Mouse (Mus musculus): ENCODE measurements at regions not wholly inside any gene's neighbourhood (a gene's known extent, or its start where the extent isn't known, plus 50 kb on each side); places are given as distances from the start of the nearest gene placed in this dataset.

GRCm38 (mm10) chr9:111817461-111817860 is 127.3 kb upstream of the Stac start:
- Histone ChIP-seq H3K27ac (ENCODE audit: insufficient read depth, low read depth) (no peak overlapping the region), H3K36me3 (replicated peaks in 1 of 2; ENCODE audit: control insufficient read depth in 1 of 2, insufficient read depth in 1 of 2, low read length in 1 of 2) (no peaks in the 10 kb centered on the region), H3K4me1 (ENCODE audit: control insufficient read depth in 1 of 2, insufficient read depth in 2 of 2) (no peaks in the 10 kb centered on the region), H3K9me3 (replicated peaks; ENCODE audit: low read length) (peaks cover 44% of the 10 kb centered on the region), H3K79me2 (replicated peaks; ENCODE audit: control insufficient read depth, extremely low read depth, insufficient read depth, poor library complexity, severe bottlenecking) (no peaks in the 10 kb centered on the region), H3K4me2 (ENCODE audit: insufficient read depth, low read depth, poor library complexity, severe bottlenecking) (no peak overlapping the region), H3K4me3 (replicated peaks in 1 of 3; ENCODE audit: low read depth in 2 of 3, low read length in 2 of 3, poor library complexity in 1 of 3) (no peak overlapping the region), H3K27me3 (replicated peaks) (no peaks in the 10 kb centered on the region), H3K9ac (ENCODE audit: insufficient read depth, low read depth) (no peak overlapping the region)
- in situ Hi-C loops (cut with MboI; ENCODE audit: low pct_ligation_motif_present, low pct_unique_long_range_greater_than_20kb, low sequenced_read_pairs) (no loop called here), dilution Hi-C loops (cut with MboI; ENCODE audit: extremely low pct_ligation_motif_present, extremely low pct_unique_long_range_greater_than_20kb, low sequenced_read_pairs) (no loop called here)
- no peak for TF ChIP-seq TBP (conservative IDR thresholded peaks at IDR 0.05; ENCODE audit: low read depth, low read length)
- TF ChIP-seq TCF12 (IDR thresholded peaks at IDR 0.05; ENCODE audit: low read depth, low read length), result no peak
- TF ChIP-seq NELFE (IDR thresholded peaks at IDR 0.05; ENCODE audit: low read depth, low read length), result no peak
- no peak for TF ChIP-seq POLR2AphosphoS2 (IDR thresholded peaks at IDR 0.05; ENCODE audit: low read depth, low read length)
- no peak for TF ChIP-seq MAZ (IDR thresholded peaks at IDR 0.05; ENCODE audit: low read depth, low read length)
- TF ChIP-seq GABPA (IDR thresholded peaks at IDR 0.05; ENCODE audit: insufficient replicate concordance, low read depth, low read length), result no peak
- TF ChIP-seq SMC3 (IDR thresholded peaks at IDR 0.05; ENCODE audit: low read depth, low read length), result no peak
- TF ChIP-seq ELF1 (IDR thresholded peaks at IDR 0.05; ENCODE audit: low read depth, low read length), result no peak
- no peak for TF ChIP-seq JUN (IDR thresholded peaks at IDR 0.05; ENCODE audit: insufficient read depth, low read depth, low read length)
- TF ChIP-seq CHD1 (IDR thresholded peaks at IDR 0.05; ENCODE audit: low read depth, low read length), result no peak
- TF ChIP-seq RAD21 (IDR thresholded peaks at IDR 0.05; ENCODE audit: low read depth, low read length), result no peak
- TF ChIP-seq ZMIZ1 (IDR thresholded peaks at IDR 0.05; ENCODE audit: low read depth, low read length), result no peak
- TF ChIP-seq USF1 (IDR thresholded peaks at IDR 0.05; ENCODE audit: low read depth, low read length), result no peak
- no peak for DNase-seq (ENCODE audit: extremely low read depth)

- Histone ChIP-seq H3K4me2 (ENCODE audit: insufficient read depth, low read depth, poor library complexity, severe bottlenecking) (no peak overlapping the region), H3K27ac (ENCODE audit: insufficient read depth, low read depth) (no peak overlapping the region), H3K79me2 (replicated peaks; ENCODE audit: control insufficient read depth, extremely low read depth, insufficient read depth, poor library complexity, severe bottlenecking) (no peaks in the 10 kb centered on the region), H3K9ac (ENCODE audit: insufficient read depth, low read depth) (no peak overlapping the region), H3K9me3 (replicated peaks; ENCODE audit: low read length) (peaks cover 43% of the 10 kb centered on the region), H3K27me3 (replicated peaks) (no peaks in the 10 kb centered on the region), H3K4me1 (ENCODE audit: control insufficient read depth in 1 of 2, insufficient read depth in 2 of 2) (no peaks in the 10 kb centered on the region), H3K4me3 (replicated peaks in 1 of 3; ENCODE audit: low read depth in 2 of 3, low read length in 2 of 3, poor library complexity in 1 of 3) (no peak overlapping the region), H3K36me3 (replicated peaks in 1 of 2; ENCODE audit: control insufficient read depth in 1 of 2, insufficient read depth in 1 of 2, low read length in 1 of 2) (no peaks in the 10 kb centered on the region)
- no peak for DNase-seq (ENCODE audit: extremely low read depth)
- no peak for TF ChIP-seq CTCF (conservative IDR thresholded peaks at IDR 0.05 in 1 of 2, IDR thresholded peaks at IDR 0.05 in 1 of 2; ENCODE audit: low read depth in 2 of 2, low read length in 2 of 2)
- TF ChIP-seq MAZ (IDR thresholded peaks at IDR 0.05; ENCODE audit: low read depth, low read length), result no peak
- no peak for TF ChIP-seq ZKSCAN1 (IDR thresholded peaks at IDR 0.05; ENCODE audit: borderline replicate concordance, low read depth, low read length)
- TF ChIP-seq E2F4 (IDR thresholded peaks at IDR 0.05; ENCODE audit: insufficient replicate concordance, low read depth, low read length), result no peak
- in situ Hi-C loops (cut with MboI; ENCODE audit: low pct_ligation_motif_present, low pct_unique_long_range_greater_than_20kb, low sequenced_read_pairs), result no loop called here
- dilution Hi-C loops (cut with MboI; ENCODE audit: extremely low pct_ligation_motif_present, extremely low pct_unique_long_range_greater_than_20kb, low sequenced_read_pairs), result no loop called here
Measured at GRCm38 (mm10) chr9:111804931-111805330, 114.8 kb upstream of the Stac start.
